Mouse (Mus musculus) heart, adult 18-20 months (tissue): ENCODE measurements around the gene Tlx1. TPM values are rescaled to one million over a fixed set of nuclear protein-coding genes. Genes with fewer than 3 reads are reported as not detected.
A peak's percentile ranks its signal among the peaks of the same experiment; 100 is the strongest.

Experiments used
- DNase-seq, 2 experiments: peaks; one replicate each; pipeline ENCODE4 v3.0.0; 2021 to 2022; ENCODE audit warnings: mixed read lengths in 1 of 2
- total RNA-seq, 2 experiments: library from RNA; stranded (reverse); gene quantifications; 2 replicates each; pipeline ENCODE4 v1.2.3; 2021

Gene Tlx1
- total RNA-seq, 2 experiments from 2014 or later = not detected

- no peak for DNase-seq
Measured at GRCm38 (mm10) chr19:45158201-45158600, 7.7 kb downstream of the Tlx1 start.

DNA sequence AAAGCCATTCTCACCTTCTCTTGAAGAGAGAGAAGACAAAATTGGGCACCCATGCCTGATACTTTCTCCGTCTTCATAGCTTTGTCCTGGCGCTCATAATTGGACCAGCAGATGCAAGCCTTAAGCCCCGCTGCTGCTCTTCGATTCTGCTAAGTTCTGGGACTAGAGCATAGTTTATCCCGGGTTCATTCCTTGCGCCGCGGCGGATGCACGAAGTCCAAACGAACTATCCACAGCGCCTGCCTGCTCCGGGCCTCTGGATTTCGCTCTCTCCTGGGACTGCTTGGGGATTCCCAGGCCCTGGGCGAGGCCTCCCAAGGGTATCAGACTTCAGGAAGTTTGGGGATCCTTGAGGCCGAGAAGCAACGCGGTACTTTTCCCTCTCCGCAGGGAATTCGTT is 8.4 kb downstream of the Tlx1 start:
- no peak for DNase-seq

DNA sequence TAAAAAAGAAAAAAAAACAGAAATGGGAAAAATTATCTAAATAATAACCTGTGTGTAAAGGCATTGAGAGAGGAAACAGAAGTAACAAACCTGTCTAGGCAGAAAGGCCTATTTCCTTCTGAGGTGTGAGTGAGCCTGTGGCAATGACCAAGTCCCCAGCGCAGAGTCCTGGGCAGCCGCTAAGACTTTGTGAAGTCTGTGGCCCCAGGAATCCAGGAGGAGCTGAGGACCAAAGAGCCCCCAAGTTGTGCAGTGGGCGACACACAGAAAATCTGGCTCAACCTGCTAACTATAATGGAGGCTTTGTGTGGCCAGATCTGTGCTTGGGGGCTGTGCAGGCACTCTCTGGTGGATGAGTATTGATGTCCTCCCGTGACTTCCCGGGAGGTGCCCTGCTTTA is 9.0 kb downstream of the Tlx1 start:
- DNase-seq = no peak

DNA sequence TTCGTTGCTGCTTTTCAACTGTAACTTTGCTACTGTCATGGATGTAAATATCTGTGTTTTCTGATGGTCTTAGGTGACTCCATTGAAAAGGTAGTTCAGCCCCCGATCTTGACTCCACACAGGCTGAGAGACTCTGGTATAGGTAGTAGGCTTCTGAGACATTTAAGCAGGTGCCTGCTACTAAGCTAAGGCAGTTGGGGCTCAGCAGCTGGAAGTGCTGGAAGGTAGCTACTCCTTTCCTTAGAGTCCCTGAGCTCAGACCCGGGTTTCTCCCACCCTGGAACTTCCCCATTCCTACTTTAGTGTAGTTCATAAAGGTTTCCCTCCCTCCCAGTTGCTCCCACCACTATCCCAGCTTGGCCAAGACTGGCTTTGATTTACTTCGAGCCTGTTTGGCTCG is 9.5 kb downstream of the Tlx1 start:
- no peak for DNase-seq

DNA sequence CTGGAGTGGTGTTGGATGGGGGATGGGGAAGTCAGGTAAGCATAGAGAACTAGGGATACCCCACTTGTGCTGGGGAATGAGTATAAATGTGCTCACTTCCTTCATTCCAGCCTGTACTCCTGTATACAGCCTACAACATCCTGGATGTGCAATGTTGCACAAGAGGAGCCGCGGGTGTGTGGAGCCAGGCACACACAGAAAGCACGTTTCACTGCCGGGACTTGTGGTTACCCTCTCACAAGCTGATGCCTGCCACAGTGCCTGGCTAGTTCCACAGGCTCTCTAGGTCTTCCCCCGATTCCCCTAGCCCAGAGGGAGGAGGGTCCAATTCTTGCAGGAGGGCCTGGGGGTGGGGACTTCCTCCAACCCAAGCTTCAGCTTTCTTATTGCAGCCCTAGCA is 10.0 kb downstream of the Tlx1 start:
- no peak for DNase-seq

- peak; percentile 58 to 81 for DNase-seq
Measured at GRCm38 (mm10) chr19:45161093-45161492, 10.6 kb downstream of the Tlx1 start.

DNA sequence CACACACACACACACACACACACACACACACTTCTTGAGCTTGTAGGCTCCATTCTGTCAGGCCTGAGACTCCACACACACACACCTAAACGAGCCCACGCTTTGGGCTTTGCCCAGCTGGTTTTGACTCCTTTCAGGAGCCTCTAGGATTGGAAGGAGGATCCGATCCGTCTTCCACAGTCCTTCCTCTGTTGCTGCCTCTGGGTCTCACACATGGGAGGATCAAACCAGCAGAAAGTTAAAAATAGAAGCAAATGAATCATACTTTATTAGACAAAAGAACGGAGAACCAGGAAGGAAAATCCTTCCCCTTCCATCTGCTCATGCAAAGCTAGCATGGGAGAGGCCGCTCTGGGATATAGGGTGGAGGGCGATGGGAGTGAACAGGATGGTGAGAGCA is 11.7 kb downstream of the Tlx1 start:
- no peak for DNase-seq

DNA sequence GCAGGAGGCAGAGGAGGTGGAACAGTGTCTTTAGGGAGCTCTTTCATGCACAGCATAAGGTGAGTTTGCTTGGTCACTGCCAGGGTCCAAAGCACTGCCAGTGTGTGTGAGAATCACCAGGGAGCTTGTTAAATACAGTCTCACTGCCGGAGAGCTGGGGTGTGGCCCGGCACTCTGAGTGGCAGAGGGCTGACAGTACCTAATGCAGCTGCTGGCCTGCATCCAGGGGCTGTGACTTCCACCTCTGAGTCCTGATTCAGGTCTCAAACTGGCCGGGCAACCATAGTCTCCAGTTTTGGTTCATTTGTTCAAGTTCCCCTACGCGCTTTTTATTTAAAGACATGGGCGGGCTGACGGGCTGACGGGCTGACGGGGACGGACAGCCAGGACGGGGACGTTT is 12.4 kb downstream of the Tlx1 start:
- no peak for DNase-seq

DNA sequence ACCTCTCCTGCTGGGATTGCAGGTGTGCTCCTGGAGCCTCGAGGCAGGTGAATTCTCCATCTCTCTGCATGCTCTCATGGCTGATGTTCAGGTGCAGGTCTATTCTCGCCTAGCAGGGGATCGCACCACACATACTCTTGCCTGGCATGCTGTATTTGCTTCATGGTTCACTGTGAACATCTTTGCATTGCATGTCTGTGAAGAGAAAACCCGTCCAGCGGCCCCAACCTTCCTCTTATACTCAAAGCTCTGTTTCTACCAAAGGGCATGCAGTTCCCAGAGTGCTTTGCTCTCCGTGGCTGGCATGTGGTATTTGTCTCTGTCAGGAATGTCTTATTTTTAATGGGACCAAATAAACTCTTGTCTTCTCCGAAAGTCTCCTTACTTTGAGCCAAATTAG is 20.0 kb downstream of the Tlx1 start:
- DNase-seq = no peak

DNA sequence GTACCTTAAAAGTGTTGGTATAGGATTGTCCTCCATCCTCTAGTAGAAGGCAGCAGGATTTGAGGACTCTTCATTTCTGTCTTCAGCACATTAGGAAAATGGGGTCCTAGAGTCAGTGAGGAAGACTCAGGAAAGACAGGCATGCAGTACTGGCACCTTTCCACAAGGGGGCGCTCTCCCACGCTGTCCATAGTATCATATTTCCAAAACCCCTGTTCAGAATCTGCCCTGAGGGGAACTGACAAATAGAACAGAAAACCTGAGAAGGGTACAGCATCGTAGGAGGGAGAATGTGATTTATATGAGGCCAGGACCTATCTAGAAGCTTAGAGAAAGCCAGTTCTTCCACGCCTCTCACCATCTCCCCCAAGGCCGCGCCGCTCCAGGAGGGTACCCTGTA is 24.3 kb downstream of the Tlx1 start:
- no peak for DNase-seq

DNA sequence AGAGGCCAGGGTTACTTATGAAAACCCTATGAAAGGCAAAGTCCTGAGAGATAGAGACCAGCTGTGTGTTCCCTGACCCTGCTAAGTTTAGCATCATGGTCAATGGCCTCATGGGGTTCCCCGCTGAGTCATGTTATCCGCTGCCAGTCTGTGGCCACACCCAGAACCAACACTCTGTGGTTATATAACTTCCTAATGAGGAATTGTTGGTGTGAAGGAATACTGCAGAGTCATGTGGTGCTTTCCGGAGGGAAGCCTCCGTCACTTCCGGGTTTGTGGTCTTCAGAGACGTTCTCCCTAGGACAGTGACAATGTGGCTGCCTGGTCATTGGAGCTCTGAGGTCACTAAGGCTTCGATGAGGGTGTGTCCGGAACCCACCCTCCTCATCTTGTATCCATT is 25.8 kb downstream of the Tlx1 start:
- DNase-seq = peak in 1 of 2 experiments; percentile 50

DNA sequence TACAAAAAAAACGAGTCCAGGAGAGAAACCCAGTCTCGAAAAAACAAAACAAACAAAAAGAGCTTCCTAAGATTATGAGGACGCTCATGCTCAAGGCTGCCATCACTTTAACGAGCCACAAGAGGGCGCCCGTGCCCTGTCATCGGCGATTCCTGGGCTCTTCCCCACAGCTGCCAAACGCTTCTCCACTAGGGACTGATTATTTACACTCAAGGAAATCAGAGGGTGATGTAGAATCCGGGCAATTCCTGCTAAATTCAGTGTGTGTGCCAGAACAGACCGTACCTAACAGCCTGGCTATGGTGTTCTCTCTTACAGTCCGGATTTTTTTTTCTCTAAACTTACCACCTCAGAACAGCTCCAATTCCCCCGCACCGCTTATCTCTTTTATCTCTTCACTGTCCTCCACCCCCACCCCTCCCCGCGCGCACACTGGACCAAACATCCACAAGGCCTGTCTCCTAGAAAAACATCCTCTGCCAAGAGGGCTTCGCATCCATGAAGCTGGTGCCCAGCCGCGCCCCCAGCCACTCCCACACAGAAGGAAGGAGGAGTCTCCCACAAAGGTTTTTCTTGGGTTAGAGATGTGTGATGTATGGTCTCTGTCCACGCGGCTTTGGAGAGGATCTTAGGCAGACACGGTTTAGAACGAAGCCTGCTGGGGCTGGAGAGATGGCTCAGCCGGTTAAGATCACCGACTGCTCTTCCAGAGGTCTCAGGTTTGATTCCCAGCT is 26.7 kb downstream of the Tlx1 start:
- peak; percentile 67 to 75 for DNase-seq

GRCm38 (mm10) chr19:45179451-45179850 is 29.0 kb downstream of the Tlx1 start:
- DNase-seq = no peak

DNA sequence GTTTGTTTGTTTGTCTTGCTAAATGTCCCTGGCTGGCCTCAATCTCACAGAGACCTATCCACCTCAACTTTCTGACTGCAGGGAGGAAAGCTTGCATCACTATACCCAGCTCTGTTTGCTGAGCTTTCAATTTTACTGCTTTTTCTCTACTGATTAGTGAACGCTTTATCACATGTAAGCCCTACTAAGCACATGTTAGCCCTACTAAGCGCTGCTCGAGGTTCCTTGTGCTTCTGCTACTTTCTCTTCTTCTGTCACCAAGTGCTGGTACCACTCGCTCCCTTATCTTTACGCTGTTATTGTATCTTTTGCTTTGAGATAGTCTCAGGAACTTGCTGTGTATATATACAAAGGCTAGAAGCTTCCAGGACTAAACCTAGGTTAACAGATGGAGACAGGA is 30.0 kb downstream of the Tlx1 start:
- no peak for DNase-seq

DNA sequence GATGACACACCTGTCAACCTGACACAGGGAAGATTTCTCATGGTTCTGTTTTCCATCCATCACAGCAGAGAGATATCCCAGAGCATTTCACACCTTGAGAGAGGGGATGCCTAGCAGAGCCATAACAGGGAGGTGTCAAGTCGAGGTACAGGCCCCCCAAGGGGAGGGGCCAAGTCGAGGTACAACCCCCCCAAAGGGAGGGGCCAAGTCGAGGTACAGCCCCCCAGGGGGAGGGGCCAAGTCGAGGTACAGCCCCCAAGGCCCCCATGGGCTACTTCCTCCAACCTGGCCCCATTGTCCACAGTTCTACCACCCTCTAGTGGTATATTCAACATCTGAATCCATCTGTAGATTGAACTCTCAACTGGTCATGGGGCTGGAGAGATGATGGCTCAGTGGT is 44.2 kb downstream of the Tlx1 start:
- DNase-seq = no peak

DNA sequence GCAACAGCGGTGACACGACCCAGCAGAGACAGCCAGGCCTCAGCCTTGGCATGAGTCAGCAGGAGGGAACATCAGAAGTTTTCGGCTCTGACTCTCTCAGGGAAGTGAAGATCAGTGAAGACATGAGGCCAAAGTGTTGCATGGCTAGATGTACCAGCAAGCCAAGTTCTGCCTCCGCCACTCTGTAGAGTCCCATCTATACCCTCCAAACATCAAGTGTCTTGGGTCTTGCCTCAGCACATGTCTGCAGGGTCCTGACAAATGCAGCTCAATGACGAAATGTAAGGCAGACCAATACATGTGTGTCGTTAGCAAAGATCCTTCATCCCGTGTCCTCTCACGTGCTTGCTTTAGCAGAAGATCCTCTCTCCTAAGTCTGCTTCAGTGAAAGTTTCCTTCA is 46.5 kb downstream of the Tlx1 start:
- DNase-seq = no peak

DNA sequence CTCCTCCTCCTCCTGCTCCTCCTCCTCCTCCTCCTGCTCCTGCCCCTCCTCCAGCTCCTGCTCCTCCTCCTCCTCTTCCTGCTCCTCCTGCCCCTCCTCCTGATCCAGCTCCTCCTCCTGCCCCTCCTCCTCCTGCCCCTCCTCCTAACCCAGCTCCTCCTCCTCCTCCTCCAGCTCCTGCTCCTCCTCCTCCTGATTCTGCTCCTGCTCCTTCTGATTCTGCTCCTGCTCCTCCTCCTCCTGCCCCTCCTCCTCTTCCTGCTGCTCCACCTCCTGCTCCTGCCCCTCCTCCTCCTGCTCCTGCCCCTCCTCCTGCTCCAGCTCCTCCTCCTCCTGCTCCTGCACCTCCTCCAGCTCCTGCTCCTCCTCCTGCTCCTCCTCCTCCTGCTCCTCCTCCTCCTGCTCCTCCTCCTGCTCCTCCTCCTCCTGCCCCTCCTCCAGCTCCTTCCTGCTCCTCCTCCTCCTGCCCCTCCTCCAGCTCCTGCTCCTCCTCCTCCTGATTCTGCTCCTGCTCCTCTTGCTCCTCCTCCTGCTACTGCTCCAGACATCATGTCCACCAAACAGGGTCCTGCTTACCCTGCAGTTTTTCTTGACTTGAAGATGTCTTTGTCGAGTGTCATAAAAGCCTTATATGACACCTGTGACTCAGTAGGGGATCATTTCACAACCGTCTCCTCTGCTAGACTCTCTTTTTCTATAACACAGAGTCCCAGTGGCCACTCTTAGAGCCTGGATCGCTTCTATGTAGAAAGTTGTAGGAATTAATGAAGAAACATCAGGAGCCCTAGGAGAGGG is 55.0 kb downstream of the Tlx1 start:
- DNase-seq = no peak

Other genes starting within 250 kb of the Tlx1 start
- 10 to 100 TPM; 22.8 to 23.7 TPM for gene Slf2, start 219.5 kb upstream of the Tlx1 start, total RNA-seq
- gene Sema4g, start 161.6 kb upstream of the Tlx1 start, total RNA-seq = under 1 TPM; 0.28 to 0.50 TPM
- 10 to 100 TPM; 32.5 to 32.8 TPM for gene Twnk, start 145.0 kb upstream of the Tlx1 start, total RNA-seq
- gene Mrpl43, start 144.2 kb upstream of the Tlx1 start, total RNA-seq = 10 to 100 TPM; 54.3 to 58.2 TPM
- gene Lzts2, start 136.3 kb upstream of the Tlx1 start, total RNA-seq = 10 to 100 TPM; 55.3 to 58.9 TPM
- gene Pdzd7, start 105.0 kb upstream of the Tlx1 start, total RNA-seq = not detected
- 1 to 10 TPM; 7.8 to 8.9 TPM for gene Sfxn3, start 103.2 kb upstream of the Tlx1 start, total RNA-seq
- 1 to 10 TPM; 3.3 to 4.1 TPM for gene Kazald1, start 75.4 kb upstream of the Tlx1 start, total RNA-seq
- under 1 TPM in 1 of 2 experiments, not detected in 1; 0.18 TPM for gene Lbx1, start 85.1 kb downstream of the Tlx1 start, total RNA-seq
- gene Btrc, start 213.1 kb downstream of the Tlx1 start, total RNA-seq = 10 to 100 TPM; 22.2 to 25.7 TPM